Mouse (Mus musculus): ENCODE results near the gene Homer2.

Homer2 gene

DNA sequence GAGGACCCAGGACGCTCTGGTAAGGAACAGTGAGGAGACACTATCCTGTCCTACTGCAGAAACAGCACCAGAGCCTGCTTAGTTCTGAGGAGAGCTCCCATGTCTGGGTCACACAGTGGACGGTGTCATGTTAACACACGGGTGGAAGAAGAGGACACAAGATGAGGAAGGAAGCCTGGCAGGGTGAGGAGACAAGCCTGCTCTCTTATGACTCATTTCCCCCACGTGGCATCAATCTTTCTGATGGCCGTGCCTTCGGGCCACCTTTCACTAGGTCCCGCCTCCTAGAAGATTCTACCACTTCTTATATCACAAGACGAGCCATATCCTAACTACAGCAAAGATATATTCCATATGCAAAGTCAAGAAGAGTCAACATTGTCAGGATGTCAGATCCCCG is 40.7 kb downstream of the Homer2 start:
- ChIA-PET CTCF (no interaction called here), POLR2A (no interaction called here)

DNA sequence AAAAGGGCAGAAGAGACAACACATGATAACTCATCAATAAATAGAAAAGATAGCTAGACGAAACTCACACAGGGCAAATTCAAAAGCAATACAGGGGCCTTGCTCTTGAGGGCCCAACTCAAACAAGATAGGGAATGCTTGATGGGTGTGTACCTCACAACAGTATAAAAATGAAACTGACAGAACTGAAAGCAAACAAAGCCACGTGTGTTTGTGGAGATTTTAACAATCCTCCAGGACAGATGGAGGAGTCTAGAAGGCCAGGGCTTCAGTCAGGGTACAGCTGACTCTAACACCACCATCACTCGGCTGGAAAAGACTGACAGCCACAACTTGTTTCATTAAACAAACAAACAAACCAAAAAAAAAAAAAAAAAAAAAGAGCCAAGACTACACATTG is 44.3 kb downstream of the Homer2 start:
- CTCF ChIA-PET: interaction anchor here in 1 of 4 experiments (0.6 kb wide), 1 partner anchor 273 kb away, joined by 3 read pairs; no protein-coding TSS in a partner anchor
- POLR2A ChIA-PET: interaction anchor here in 3 of 4 experiments (0.6 to 2.0 kb wide), 6 partner anchors 10 to 882 kb away, joined by 3 to 8 read pairs (median 4); no protein-coding TSS in a partner anchor

DNA sequence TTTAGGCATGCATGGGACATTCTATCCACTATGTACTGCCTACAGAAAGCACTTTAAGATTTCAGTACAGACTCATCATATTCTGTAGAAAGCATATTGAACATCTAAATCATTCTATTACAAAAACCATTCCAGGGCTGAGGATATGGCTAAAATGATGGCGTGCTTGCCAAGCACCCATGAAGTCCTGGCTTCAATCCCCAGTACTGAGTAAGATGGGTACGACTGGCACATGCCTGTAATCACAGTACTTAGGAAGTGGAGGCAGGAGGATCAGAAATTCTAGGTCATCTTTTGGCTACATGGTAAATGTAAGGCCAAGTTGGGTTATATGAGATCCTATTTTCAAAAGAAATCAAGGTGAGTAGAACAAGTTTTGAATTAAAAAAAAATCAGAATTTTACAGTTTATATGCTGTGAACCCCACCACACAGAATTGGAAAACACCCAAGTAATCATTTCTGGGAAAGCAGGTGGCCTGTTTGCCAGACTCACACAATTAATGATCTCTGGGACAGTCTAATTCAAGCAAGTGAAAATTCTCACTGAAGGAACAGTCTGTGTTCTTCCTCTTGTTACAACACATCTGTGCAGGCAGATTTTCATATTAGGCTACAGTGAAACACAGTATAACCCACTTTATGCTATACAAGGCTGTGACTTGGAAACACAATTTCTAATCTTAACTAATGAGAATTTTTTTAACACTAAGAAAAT is 49.5 kb downstream of the Homer2 start:
- CTCF ChIA-PET: no interaction called here

DNA sequence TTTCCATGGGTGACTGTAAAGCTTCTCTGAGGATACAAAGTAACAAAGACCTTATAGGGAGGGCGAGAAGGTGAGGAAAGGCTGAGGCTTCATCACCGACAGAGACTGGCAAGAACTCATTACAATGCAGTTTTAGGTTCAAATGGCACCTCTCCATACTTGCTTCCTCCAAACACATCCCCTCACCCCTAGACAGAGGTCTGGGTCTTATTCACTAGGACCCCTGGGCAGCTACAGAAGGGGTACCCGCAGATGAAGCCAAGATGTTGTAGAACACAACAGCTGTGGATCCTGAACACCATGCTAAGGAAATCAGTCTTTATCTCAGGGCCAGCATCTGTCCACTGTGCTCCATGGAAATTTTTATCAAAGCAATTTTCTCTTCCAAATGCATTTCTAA is 50.3 kb downstream of the Homer2 start:
- ChIA-PET POLR2A (no interaction called here), CTCF (no interaction called here)

More for the DNA sequence above, 49.5 kb downstream of the Homer2 start:
- POLR2A ChIA-PET: no interaction called here

DNA sequence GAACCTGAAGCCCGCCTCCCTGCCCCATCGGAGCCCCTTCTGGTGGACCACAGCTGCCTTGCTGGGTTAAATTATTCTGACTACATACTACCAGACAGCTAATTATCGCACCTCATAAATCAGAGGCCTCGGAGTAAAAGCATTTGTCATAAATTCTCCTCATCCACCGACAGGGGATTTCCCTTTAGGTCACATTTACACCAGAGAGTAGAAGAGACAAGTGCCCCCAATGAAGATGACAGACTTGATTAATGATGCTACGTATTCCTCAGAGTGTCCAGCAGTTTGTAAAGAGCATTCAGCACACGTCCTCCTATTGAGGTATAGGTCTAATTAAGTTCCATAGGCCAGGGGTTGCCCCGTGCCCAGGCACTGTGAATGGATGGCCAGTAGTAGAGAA is 50.7 kb downstream of the Homer2 start:
- CTCF ChIA-PET: no interaction called here
- POLR2A ChIA-PET: no interaction called here

DNA sequence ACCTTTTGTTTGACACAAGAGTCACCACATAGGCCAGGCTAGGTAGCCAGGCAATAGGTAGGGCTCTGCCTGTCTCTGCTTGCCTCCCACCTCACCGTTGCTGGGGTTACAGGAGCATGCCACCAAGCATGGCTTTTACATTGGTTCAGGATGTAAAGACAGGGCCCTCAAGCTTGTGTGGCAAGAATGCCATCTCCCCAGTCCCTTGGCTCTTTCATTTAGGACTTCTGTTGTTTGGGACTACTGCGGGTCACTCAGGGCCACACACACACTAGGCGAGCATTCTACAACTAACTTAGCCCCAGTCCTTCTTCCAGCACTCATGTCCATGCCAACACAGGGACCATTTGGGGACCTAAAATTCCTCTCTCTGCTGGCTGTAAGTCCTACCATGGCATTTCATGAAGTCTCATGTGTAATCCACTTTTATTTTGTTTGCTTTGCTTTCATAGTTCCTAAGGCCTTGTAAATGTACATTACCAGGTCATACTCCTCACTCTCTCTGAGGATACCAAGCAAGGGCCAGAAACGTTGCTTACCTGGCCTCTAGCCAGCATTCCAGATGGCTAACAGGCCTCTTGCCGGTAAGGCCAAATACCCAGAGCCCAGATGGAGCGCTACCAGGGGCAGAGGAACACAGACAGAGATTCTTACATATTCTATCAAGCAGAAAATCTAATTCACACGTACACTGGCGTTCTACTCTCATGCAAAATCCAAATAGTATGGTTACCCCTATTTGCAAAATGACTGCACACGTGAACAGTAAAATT is 52.2 kb downstream of the Homer2 start:
- CTCF ChIA-PET: no interaction called here
- POLR2A ChIA-PET: interaction anchor here in 1 of 4 experiments (0.7 to 1.5 kb wide), 2 partner anchors 41 to 175 kb away, joined by 3 to 4 read pairs; no protein-coding TSS in a partner anchor

DNA sequence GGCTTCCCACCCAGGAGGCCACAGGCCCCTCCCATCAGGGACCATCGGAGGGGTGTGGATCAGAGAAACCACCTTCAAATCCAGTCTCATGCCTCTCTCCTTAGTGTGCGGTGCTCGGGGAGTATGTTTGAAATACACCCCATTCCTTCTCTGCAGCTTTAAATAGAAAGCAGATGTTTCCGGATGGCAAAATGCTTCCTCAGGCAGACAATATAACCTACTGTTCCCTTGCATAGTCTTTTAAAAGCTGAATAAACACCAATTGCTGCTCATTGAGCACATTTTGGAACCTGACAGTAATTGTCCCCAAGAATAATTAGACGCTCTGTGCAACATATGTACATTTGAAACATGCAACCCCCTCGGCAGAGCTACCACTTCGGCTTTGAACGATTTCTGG is 53.3 kb downstream of the Homer2 start:
- CTCF ChIA-PET: interaction anchor here in 2 of 4 experiments (0.7 to 0.9 kb wide), 2 partner anchors 27 to 992 kb away, joined by 3 read pairs; no protein-coding TSS in a partner anchor

DNA sequence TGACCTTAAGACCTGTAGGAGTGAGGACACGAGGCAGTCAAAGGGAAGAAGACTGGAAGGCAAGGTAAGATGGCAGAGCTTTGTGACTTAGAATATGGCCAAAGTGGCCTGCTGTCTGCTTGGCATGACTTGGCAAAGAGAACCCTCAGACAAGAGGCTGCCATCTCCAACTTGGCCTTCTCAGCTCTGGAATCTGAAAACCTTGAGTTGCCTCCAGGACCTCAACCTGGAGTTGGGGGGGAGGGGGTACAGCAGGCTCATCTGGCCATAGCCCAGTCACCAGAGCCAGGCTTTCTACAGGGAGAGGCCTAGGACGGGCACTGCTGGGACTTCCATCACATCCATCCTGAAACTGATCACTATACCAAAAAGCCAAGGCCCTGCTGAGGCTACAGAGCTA is 55.0 kb downstream of the Homer2 start:
- ChIA-PET CTCF (interaction anchor here in 1 of 4 experiments (0.6 kb wide), 1 partner anchor 800 kb away, joined by 3 read pairs; no protein-coding TSS in a partner anchor), POLR2A (interaction anchor here in 3 of 4 experiments (0.7 to 1.9 kb wide), 6 partner anchors 11 to 1994 kb away, joined by 3 to 5 read pairs (median 4); partner anchors contain the start of gene Ramac (in 1 of the 3))

More for the DNA sequence above, 53.3 kb downstream of the Homer2 start:
- POLR2A ChIA-PET: interaction anchor here in 2 of 4 experiments (0.7 to 1.5 kb wide), 5 partner anchors 26 to 174 kb away, joined by 3 to 4 read pairs (median 3); no protein-coding TSS in a partner anchor

DNA sequence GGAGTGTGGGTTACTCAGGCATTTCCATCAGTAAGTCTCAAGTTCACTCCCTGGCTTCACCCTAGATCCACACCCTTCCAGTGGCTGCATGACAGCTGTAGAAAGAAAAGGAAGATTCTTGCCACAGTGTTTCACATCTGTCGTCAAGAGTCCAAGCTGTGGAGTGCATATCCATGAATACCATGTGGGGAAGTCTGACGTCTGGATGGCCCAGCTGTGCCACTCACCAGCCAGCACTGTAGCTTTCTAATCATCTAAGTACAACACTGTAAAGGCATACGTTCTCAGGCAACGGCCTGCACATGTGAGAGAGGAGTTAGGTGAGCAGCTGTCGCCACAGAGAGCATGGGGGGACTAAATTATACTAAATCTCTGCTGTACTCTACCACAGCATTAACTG is 56.0 kb downstream of the Homer2 start:
- ChIA-PET POLR2A (interaction anchor here in 2 of 4 experiments (0.6 to 1.9 kb wide), 5 partner anchors 10 to 112 kb away, joined by 3 to 5 read pairs (median 4); partner anchors contain the start of gene Ramac (in 1 of the 2)), CTCF (interaction anchor here in 2 of 4 experiments (0.6 kb wide), 2 partner anchors 187 to 757 kb away, joined by 3 to 5 read pairs; no protein-coding TSS in a partner anchor)

DNA sequence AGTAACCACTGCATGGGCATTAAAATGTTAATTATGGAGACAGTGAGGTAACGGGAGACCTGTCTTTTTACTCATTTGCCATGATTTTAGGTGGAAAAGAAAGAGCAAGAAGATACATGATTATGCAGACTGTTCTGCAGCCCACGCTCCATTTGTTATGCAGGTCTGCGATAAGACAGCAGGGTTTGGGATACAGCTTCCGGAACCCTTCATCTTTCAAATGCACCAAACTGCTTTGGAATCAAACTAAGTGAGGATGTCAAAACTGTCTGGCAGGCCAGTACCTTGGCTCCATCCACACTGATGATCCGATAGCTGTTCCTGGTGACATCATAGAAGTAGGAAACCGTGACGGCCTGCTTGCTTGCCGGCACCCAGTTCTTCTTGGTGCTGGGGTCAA is 58.1 kb downstream of the Homer2 start:
- POLR2A ChIA-PET: no interaction called here
- CTCF ChIA-PET: interaction anchor here in 1 of 4 experiments (0.5 kb wide), 1 partner anchor 172 kb away, joined by 4 read pairs; no protein-coding TSS in a partner anchor

DNA sequence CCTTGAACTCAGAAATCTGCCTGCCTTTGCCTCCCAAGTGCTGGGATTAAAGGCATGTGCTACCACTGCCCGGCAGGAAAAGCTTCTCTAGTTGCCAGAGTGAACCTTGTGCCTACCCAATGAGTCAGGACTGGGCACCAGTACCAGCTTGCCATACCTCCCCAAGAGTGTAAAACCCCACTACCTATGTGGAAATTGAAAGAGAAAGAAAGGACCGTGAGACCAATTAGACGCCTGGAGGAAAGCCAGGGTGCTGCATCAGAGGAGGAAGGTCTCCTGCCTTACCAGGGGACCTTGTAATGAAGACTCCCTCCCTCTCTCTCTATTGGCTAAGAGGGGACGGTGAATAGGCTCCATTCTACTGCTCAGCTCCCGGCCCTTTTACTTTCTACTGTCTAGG is 59.4 kb downstream of the Homer2 start:
- ChIA-PET POLR2A (no interaction called here), CTCF (no interaction called here)

DNA sequence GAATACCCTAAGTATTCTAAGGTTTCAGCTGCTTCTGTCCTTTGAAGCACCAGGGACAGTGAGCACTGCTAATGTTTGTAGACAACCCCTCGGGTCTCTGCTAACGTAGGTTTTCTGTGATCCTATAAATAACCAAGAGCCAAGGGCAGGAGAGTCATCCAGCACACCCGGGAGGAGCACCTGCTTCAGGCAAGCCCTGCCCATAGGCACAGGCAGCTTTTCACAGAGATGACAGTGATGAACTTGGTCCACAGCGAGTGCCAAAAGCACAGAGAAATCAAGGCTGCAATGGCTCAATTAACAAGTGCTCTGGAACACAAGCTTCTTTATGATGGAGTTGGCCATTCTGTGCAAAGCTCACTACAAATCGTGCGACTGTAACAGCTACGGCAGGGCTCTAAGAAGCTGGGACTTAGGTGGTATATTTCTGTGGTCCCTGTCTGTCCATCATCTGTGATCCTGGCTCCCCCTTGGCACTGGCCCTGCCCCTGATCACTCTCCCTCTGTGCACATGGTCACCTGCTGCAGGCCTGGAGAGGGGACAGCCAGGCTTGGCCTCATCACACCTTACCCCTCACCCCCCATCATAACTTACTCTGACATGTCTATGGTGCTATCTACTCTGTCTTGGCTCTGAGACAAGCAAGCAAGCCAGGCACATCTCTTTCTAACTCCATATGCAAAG is 62.6 kb downstream of the Homer2 start:
- ChIA-PET CTCF (interaction anchor here in 1 of 4 experiments (0.5 kb wide), 1 partner anchor 317 kb away, joined by 4 read pairs; no protein-coding TSS in a partner anchor), POLR2A (interaction anchor here in 2 of 4 experiments (0.6 to 0.9 kb wide), 3 partner anchors 19 to 138 kb away, joined by 3 to 4 read pairs (median 4); no protein-coding TSS in a partner anchor)

DNA sequence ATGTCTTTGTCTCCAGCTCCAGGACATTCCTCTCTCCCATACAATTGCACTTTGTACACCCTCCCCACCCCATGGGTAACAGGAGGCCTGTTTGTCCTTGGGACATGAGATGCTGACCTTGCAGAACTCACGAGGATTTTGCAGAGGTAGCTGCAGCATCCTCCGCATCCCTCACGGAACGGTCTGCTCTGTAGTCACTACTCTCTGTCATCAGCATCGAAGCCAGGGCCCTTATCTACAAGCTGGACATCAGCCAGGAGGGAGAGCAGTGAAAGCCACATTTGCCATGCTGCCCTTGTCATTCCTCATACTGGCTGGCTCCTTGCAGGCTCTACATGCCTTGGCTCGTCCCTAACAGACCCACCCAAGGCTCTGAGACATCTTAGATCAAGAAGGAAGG is 66.2 kb downstream of the Homer2 start:
- CTCF ChIA-PET: interaction anchor here in 1 of 4 experiments (1.5 kb wide), 1 partner anchor 15 kb away, joined by 4 read pairs; no protein-coding TSS in a partner anchor
- POLR2A ChIA-PET: interaction anchor here in 2 of 4 experiments (0.7 to 1.5 kb wide), 4 partner anchors 10 to 134 kb away, joined by 3 to 4 read pairs (median 4); no protein-coding TSS in a partner anchor

DNA sequence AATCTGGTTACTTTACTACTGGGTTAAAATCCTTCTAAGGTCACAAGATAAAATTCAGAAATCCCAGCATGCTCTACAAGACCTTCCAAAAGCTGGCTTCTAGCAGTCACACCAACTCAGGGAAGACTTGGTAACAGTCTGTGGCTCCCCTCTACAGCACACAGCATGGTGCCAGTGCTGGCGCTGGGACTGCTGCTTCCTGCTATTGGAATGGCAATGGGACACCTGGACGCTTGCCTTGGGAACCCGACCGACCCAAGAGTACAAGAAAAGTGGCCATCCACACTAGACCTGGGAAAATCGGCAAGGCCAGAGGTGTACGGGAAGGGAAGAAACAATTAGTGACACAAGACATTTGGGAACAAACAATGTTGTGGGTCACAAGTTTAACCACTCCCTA is 74.7 kb downstream of the Homer2 start:
- CTCF ChIA-PET: no interaction called here
- POLR2A ChIA-PET: no interaction called here

DNA sequence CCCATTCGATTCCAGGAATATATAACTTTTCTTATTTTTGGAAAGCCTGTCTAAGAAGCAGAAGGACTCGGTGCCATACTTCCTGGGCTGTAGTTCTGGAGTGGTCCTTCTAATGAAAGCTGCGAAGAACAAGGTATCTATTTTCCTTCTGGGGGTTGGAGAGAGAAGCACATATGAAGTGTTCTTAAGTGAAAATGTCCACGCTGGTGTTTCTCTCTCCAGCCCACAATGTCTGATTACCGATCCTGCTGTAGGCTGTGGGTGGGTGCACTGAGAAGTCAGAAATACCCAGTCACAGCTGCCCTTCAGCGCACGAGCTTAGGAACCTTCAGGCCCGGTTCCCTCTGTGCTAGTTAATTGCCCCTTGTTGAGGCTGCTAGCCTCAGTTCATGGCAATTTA is 76.1 kb downstream of the Homer2 start:
- POLR2A ChIA-PET: no interaction called here
- CTCF ChIA-PET: no interaction called here

DNA sequence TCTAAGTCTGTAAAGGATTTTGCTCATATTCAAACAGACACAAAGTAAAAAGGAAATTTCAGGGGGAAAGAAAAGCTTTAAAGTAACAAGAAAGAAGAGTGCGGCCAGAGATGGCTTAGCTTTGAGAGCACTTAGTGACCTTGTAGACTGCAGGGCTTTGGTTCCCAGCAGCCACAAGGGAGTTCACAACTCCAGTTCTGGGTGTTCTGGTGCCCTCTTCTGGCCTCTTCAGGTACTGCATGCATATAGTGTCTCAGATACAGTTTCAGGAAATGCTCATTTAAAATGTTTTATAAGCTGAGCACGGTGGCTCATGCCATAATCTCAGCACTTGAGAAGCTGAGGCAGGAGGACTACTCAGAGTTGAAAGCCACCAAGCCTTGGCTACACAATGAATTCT is 80.9 kb downstream of the Homer2 start:
- CTCF ChIA-PET: interaction anchor here (0.5 to 1.8 kb wide), 29 partner anchors 12 to 505 kb away, joined by 3 to 7 read pairs (median 4); partner anchors contain the start of genes Whamm (in 2 of the 4) and Ramac (in 1 of the 4)
- POLR2A ChIA-PET: interaction anchor here in 3 of 4 experiments (0.6 to 1.2 kb wide), 10 partner anchors 11 to 553 kb away, joined by 3 to 10 read pairs (median 3); partner anchors contain the start of genes Ramac (in 2 of the 3), Rps17 (in 1 of the 3) and Whamm (in 1 of the 3)

DNA sequence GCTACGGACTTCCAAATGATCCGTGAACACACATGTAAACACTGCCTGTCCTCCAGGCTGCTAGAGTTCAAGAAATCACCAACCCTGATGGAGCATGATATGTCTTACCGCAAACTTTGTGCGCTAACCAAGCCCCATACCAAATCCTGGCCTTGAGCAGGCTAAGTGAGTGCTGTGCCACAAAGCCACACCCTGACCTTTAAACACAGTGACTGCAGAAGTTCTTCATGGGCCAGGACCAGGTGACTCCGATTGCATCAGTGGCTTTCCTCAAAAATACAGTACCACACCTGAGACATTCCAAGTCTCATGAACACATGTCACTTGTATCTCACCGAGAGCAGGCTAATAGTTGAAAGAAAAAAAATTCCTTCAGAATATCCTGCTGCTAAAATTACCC is 83.6 kb downstream of the Homer2 start:
- ChIA-PET CTCF (interaction anchor here in 2 of 4 experiments (0.6 kb wide), 2 partner anchors 56 to 69 kb away, joined by 4 read pairs; no protein-coding TSS in a partner anchor), POLR2A (interaction anchor here in 2 of 4 experiments (0.6 to 3.2 kb wide), 4 partner anchors 9 to 169 kb away, joined by 4 to 9 read pairs (median 5); partner anchors contain the start of genes Cpeb1 (in 1 of the 2) and Ramac (in 1 of the 2))

DNA sequence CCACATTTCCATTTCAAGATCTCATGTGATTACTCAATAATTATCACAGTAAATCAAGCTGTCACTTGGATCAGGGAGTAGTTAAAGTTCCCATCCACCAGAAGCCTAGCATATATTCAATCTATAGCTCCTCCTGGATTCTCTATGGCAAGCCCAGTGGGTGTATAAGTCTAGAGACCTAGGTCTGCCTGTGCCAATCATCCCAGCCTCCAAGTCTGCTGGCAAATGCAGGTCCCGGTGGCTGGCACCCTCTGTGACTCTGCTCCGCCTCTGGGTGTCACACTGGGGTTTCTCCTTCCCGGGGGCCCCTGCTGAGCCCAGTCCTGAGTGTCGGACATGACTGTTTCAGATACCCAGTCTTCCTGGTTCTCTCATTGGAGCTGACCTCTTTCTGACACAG is 84.5 kb downstream of the Homer2 start:
- POLR2A ChIA-PET: interaction anchor here in 3 of 4 experiments (0.6 to 3.2 kb wide), 6 partner anchors 9 to 511 kb away, joined by 3 to 9 read pairs (median 4); no protein-coding TSS in a partner anchor
- CTCF ChIA-PET: interaction anchor here in 2 of 4 experiments (0.6 to 0.7 kb wide), 2 partner anchors 57 to 511 kb away, joined by 4 to 8 read pairs; no protein-coding TSS in a partner anchor

Measured in embryonic stem cell, embryonic (primary cell).